Mouse (Mus musculus): ENCODE results near the gene Kif11.
A peak's percentile ranks its signal among the peaks of the same experiment; 100 is the strongest.

Gene Kif11

GRCm38 (mm10) chr19:37378816-37379215 lies 2.6 kb downstream of the Kif11 start:
- DNase-seq, result no peak

GRCm38 (mm10) chr19:37386126-37386525 lies 9.9 kb downstream of the Kif11 start:
- DNase-seq, result no peak

- DNase-seq, result no peak
Measured at GRCm38 (mm10) chr19:37391869-37392268, 15.7 kb downstream of the Kif11 start.

- no peak for DNase-seq
Measured at GRCm38 (mm10) chr19:37396279-37396678, 20.1 kb downstream of the Kif11 start.

- no peak for DNase-seq
Measured at GRCm38 (mm10) chr19:37400936-37401335, 24.7 kb downstream of the Kif11 start.

GRCm38 (mm10) chr19:37418294-37418693 lies 42.1 kb downstream of the Kif11 start:
- DNase-seq, result peak; percentile 23

GRCm38 (mm10) chr19:37419613-37420012 lies 43.4 kb downstream of the Kif11 start:
- DNase-seq, result peak; percentile 4

- no peak for DNase-seq
Measured at GRCm38 (mm10) chr19:37428589-37428988, 52.4 kb downstream of the Kif11 start.

GRCm38 (mm10) chr19:37431139-37431756 lies 55.0 kb downstream of the Kif11 start:
- no peak for DNase-seq

- no peak for DNase-seq
Measured at GRCm38 (mm10) chr19:37432868-37433570, 56.8 kb downstream of the Kif11 start.

GRCm38 (mm10) chr19:37433895-37434262 lies 57.7 kb downstream of the Kif11 start:
- DNase-seq, result no peak

GRCm38 (mm10) chr19:37434263-37434951 lies 58.2 kb downstream of the Kif11 start, which contains the start of gene Hhex:
Hhex (plus strand) TSS chr19:37434810.
- peak; percentile 39 for DNase-seq

GRCm38 (mm10) chr19:37435041-37435852 lies 59.0 kb downstream of the Kif11 start:
- DNase-seq, result peak; percentile 4

- no peak for DNase-seq
Measured at GRCm38 (mm10) chr19:37435853-37436174, 59.6 kb downstream of the Kif11 start.

- DNase-seq, result peak; percentile 5
Measured at GRCm38 (mm10) chr19:37436514-37437288, 60.5 kb downstream of the Kif11 start.

- no peak for DNase-seq
Measured at GRCm38 (mm10) chr19:37437289-37437606, 61.0 kb downstream of the Kif11 start.

GRCm38 (mm10) chr19:37440181-37440580 lies 64.0 kb downstream of the Kif11 start:
- no peak for DNase-seq

GRCm38 (mm10) chr19:37440708-37441475 lies 64.7 kb downstream of the Kif11 start:
- DNase-seq, result no peak

- DNase-seq, result no peak
Measured at GRCm38 (mm10) chr19:37442524-37443286, 66.5 kb downstream of the Kif11 start.

GRCm38 (mm10) chr19:37443631-37444140 lies 67.5 kb downstream of the Kif11 start:
- DNase-seq, result no peak

GRCm38 (mm10) chr19:37448212-37448611 lies 72.0 kb downstream of the Kif11 start:
- DNase-seq, result no peak
